Mouse (Mus musculus) erythroid progenitor cell, adult 5-6 weeks (primary cell): ENCODE measurements around the gene Gnb5. TPM values are rescaled to one million over a fixed set of nuclear protein-coding genes. Genes with fewer than 3 reads are reported as not detected.

ENCODE experiments used
- total RNA-seq, 2 experiments: library from RNA; stranded (forward) in 1 of 2; stranded (reverse) in 1 of 2; fragments of 150-400 nt in 1 of 2; fragments of 186-747, 209-891 nt in 1 of 2; gene quantifications; 2 replicates each; pipeline versions ENCODE4 v1.2.3 to v1.2.4; 2015 to 2017; ENCODE audit warnings: low replicate concordance in 2 of 2

Gene Gnb5
- total RNA-seq, 2 experiments from 2014 or later = not detected

Other genes starting within 250 kb of the Gnb5 start
- gene Myo5a, start 235.3 kb upstream of the Gnb5 start, total RNA-seq (2015; ENCODE audit: low replicate concordance) = 9.4 and 15.5 TPM in 2 replicates
- 12.2 and 19.0 TPM in 2 replicates for gene Myo5a, start 235.3 kb upstream of the Gnb5 start, total RNA-seq (2017; ENCODE audit: low replicate concordance)
- not detected in 2 replicates for gene Myo5c, start 74.3 kb upstream of the Gnb5 start, total RNA-seq (2015; ENCODE audit: low replicate concordance)
- gene Myo5c, start 74.3 kb upstream of the Gnb5 start, total RNA-seq (2017; ENCODE audit: low replicate concordance) = not detected in 2 replicates
- not detected in 2 replicates for gene Bcl2l10, start 41.5 kb downstream of the Gnb5 start, total RNA-seq (2015; ENCODE audit: low replicate concordance)
- gene Bcl2l10, start 41.5 kb downstream of the Gnb5 start, total RNA-seq (2017; ENCODE audit: low replicate concordance) = not detected in 2 replicates
- 7.1 and 8.3 TPM in 2 replicates for gene Mapk6, start 103.7 kb downstream of the Gnb5 start, total RNA-seq (2015; ENCODE audit: low replicate concordance)
- 4.1 and 6.8 TPM in 2 replicates for gene Mapk6, start 103.7 kb downstream of the Gnb5 start, total RNA-seq (2017; ENCODE audit: low replicate concordance)
- 4.6 and 7.9 TPM in 2 replicates for gene Leo1, start 135.2 kb downstream of the Gnb5 start, total RNA-seq (2015; ENCODE audit: low replicate concordance)
- 9.8 and 17.5 TPM in 2 replicates for gene Leo1, start 135.2 kb downstream of the Gnb5 start, total RNA-seq (2017; ENCODE audit: low replicate concordance)